Mouse (Mus musculus) 3T3-L1 (cell line): ENCODE data around the gene Nbea.

Experiments
- DNase-seq: peaks from one replicate; pipeline ENCODE4 v3.0.0-alpha.2; 2015; ENCODE audit warnings: low read depth, low spot score

Nbea gene

DNA sequence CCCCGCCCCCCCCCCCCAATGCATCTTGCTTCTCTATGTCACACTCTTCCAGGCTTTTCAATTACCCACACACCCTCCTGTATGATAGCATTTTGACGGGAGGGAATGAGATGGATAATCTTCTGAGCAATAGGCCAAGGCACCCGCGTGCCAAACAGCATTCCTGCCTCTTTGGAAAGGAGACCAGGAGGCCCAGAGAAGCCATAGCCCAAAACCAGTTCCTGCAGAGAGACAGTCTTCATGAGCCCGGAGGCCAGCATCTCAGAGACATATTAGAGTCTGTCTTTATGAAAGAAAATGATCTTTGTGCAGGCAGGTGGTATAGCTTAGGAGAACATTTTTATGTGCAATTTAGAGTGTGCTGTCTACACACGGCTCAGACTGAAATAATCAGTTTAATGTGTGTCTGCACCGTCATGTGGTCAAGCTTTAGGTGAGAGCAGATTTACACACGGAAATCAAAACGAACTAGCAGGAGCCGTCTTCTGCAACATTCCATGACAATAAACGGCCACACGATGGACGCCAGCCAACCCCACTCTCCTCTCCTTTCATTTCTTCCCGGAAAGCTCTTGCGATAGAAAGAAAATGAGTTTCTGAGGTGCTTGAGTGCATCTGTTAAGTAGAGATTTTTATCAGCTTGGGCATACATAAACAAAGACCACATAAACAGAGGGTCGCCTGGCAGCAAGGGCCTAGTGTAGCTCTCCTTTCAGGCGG is 584.0 kb downstream of the Nbea start:
- DNase-seq: peak; percentile 68

DNA sequence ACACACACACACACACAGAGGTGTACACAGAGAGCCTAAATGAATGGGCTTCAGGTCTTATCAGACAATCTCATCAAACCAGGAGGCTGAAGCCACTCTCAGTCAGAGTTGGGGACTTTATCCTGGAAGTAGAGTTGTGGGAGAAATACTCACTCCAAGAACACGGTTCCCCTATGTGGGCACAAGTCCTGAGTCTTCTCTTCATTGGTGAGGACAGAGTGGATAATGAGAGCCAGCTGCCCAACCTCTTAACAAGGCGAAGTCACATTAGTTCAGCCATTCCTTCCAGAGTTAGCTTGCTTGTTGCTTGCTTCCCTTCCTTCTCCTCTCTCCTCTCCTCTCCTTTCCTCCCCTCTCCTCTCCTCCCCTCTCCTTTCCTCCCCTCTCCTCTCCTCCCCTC is 584.8 kb downstream of the Nbea start:
- DNase-seq: peak; percentile 42

DNA sequence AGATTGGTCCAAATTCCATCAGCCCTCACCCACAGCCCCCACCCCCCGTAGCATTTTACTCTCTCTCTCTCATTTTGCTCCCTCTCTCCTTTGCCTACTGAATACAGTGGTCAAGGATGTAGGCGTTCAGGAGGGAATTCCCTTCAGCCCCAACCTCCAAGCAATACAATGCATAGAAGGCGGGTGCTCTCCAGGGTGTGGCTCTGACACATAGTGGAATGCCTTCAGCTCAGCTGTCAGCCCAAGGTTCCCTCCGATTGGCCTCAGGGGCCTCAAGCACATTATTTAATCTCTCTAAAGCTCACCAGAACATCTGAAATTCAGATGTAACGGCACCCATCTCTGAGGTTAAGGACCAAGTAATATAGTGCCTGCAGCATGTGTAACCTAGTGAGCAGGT is 590.2 kb downstream of the Nbea start:
- DNase-seq: peak; percentile 73

DNA sequence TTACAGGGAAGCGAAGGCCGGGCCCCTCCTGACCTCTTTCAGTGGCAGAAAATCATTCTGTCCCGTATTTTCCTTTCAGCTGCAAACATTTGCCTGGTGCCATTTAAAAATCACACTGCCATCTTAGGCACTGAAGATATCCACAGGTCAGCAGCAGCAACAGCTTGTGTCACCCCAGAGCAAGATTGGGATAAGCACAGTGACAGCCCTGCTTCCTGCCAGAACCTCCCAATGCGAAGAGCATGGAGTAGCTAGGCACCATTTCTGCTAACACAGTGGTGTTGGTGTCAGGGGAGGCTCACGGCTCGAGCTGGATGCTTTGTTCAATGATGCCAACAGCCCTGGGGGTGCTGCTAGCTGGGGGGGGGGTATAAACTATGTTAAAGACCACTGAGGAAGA is 592.8 kb downstream of the Nbea start:
- DNase-seq: no peak

DNA sequence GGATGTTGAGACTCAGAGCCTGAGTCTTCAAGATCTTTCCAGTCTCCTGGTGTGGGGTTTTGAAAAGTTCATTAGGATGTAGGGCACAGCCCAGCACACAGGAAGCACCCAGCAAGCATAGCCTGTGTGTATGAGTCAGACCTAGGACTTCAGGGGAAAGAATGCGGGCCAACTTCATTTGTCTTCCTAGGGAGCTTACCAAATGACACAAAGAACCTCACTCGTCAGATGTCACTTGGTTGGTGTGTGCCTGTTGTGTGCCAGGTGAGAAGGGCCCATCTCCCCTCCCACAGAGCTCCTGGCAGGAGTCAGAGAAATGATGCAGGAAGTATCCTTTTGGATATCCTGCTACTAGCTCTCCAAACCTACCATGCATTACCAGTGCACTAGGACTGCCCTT is 593.2 kb downstream of the Nbea start:
- peak; percentile 84 for DNase-seq

DNA sequence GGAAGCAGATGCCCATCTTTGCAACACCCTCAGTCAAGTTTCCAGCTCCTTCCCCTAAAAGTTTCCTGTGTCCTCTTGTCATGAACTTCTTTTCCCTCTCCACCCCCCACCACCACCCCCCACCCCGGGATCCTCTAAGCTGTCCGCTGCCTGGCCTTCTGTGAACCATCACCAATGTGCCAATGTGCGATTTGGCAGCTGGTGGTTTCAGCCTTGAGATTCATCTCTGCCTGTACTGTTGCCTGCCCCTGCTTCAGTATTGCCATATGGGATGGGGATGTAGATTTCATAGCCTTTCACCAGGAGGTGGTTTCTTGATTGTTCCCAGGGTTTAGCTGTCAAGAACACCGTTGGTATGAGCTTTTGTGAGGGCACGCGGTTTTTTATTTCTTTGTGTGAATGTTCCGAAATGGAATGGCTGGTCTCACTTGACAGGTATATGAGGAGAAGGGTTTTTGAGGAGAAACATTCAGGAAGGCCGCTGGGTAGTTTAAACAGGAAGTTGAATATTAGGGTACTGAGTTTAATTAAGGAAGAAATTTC is 594.0 kb downstream of the Nbea start:
- no peak for DNase-seq

DNA sequence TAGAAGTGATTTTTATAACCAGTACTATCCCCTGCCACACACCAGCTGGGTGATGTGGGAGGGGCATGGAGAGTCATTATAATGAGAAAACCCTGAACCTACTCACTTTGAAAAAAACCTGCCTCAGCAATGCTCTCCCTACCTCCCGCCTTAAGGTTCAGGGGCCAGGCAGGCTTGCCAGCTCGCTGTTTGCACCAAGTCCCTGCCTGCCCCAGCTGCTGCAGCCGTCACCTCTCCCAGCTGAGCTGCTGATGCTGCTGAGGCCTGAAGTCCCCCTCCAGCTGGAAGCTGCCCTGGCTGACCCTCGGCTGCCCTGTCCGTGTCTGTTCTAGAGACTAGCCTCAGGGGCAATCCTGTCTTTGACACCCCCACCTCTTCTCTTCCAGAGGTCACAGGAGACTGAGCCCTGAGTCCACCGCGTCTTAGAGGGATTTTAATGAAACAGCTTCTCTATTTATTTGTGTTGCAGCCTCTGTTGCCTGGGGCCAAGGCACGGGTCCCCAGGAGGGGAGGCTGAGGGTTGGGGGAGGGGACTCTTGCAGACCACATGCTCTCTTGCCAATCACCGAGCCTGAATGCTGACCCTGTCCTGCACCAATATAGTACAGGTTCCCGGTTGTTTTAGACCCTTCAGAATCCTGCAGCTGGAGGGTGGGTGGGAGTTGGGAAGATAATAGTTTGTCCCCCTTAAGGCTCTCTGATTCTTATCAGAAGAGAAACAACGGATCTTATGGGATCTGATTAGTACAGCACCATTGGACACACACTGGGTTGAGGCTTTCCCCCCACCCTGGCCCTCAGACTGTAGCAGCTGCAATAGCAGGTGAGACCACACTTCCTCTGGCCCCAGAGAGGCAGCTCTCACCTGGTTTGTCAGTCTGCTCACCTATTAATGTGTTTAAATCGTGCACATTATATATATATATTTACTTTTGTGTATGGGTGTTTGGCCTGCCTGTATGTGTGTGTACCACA is 595.2 kb downstream of the Nbea start:
- peak; percentile 44 for DNase-seq

DNA sequence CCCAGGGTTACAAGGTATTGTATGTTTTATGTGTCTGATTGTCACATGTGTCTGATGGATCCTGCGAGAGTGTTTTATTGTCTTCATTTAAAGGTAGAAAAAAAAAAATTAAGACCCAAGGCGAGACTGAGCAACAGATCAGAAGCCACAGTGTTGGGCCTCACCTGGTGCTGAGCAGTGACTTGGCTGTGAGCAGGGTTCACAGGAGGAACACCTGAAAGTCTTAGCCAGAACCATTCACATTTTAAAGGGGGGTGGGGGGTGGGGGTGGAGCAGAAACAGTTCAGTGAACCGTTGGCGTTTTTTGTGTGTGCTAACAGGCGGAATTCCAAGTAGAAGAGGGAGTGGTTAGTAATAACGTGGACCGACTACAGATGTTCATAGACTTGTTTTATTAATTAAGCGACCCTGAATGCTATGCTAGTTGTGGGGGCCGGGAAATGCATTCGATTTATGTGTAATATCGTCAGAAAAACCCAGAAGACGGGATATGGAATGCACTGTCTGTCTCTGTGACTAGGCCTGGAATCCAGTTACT is 596.0 kb downstream of the Nbea start:
- no peak for DNase-seq
